Mouse (Mus musculus) embryonic facial prominence, embryonic 14.5 days (tissue): ENCODE results near the gene Enpep. TPM values are rescaled to one million over a fixed set of nuclear protein-coding genes. Genes with fewer than 3 reads are reported as not detected.
A peak's percentile ranks its signal among the peaks of the same experiment; 100 is the strongest.

Experiments
- ATAC-seq: fragments of 200-750 bp; cut with Nextera tagmentation; 2 replicates; pipeline ENCODE4 v1.8.0; 2017; ENCODE audit warnings: low read depth, moderate number of reproducible peaks, moderate TSS enrichment
- DNase-seq: peaks from one replicate; pipeline ENCODE4 v3.0.0-alpha.2; 2015; ENCODE audit warnings: low spot score
- H3K27ac ChIP-seq: fragments of 300-500 bp; sonication (generic); replicated peaks from 2 replicates; pipeline ENCODE4 v1.5.1; 2014; ENCODE audit warnings: low read depth, mild to moderate bottlenecking, low read length, moderate library complexity
- H3K27me3 ChIP-seq: fragments of 300-500 bp; sonication (generic); replicated peaks from 2 replicates; pipeline ENCODE4 v1.6.1; 2014; ENCODE audit warnings: low read length; ENCODE audit not compliant: control insufficient read depth, insufficient read depth
- H3K36me3 ChIP-seq: fragments of 300-500 bp; sonication (generic); 2 replicates; pipeline ENCODE4 v1.6.1; 2014; ENCODE audit warnings: low read length, mixed read lengths; ENCODE audit not compliant: control insufficient read depth, insufficient read depth
- H3K4me1 ChIP-seq: fragments of 300-500 bp; sonication (generic); 2 replicates; pipeline ENCODE4 v1.6.1; 2014; ENCODE audit warnings: antibody characterized with exemption, low read length; ENCODE audit not compliant: control insufficient read depth, insufficient read depth
- H3K4me2 ChIP-seq: fragments of 300-500 bp; sonication (generic); 2 replicates; pipeline ENCODE4 v1.6.1; 2014; ENCODE audit warnings: low read depth, mild to moderate bottlenecking, low read length, moderate library complexity, mixed read lengths
- H3K4me3 ChIP-seq: fragments of 300-500 bp; sonication (generic); 2 replicates; pipeline ENCODE4 v1.5.1; 2014; ENCODE audit warnings: low read depth, mild to moderate bottlenecking, low read length
- H3K9ac ChIP-seq: fragments of 300-500 bp; sonication (generic); 2 replicates; pipeline ENCODE4 v1.6.1; 2014; ENCODE audit warnings: low read depth, mild to moderate bottlenecking, low read length, moderate library complexity, mixed read lengths
- H3K9me3 ChIP-seq: fragments of 300-500 bp; sonication (generic); 2 replicates; pipeline ENCODE4 v1.6.1; 2016; ENCODE audit warnings: low read length; ENCODE audit not compliant: control insufficient read depth
- WGBS: fragments of 180-500 bp; shearing (Covaris S2); extraction: QIAGEN DNeasy Blood & Tissue Kit; methylation state at CpG from one replicate; pipeline ENCODE4 v1.1.7; 2014; 5-methylcytosine and 5-hydroxymethylcytosine counted together
- polyA plus RNA-seq: library from polyadenylated mRNA; unstranded; fragments of >200 nt; fragmentation: Nextera tagmentation; extraction: Ambion mirVana; gene quantifications from 2 replicates; pipeline ENCODE4 v1.2.1, GENCODE M21; 2014

The Enpep gene
- polyA plus RNA-seq, 1 experiment from 2014 or later, result 10.5 TPM

DNA sequence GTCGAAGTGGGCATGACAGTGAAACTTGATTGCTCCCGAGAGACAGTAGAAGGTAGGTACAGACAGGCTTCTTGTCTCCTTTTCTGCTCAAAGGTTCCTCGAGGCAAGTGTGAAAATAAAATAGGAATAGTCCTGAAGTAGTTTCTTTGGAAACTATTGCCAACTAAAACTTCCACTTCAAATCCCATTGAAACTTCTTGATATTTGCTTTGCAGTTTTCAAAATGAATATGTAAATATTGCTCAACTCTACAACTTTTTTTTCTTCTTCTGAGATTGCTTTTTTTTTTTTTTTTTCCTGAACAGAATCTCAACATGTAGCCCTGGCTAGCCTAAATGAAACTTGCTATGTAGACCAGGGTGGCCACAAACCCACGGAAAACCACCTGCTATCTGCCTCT is 21.4 kb upstream of the Enpep start:
- H3K9me3 ChIP-seq, result no peaks in the 10 kb centered on the region
- H3K4me1 ChIP-seq, result no peaks in the 10 kb centered on the region
- H3K36me3 ChIP-seq, result no peaks in the 10 kb centered on the region
- ATAC-seq, result no peak
- WGBS, result 80% methylated on average over 4 of the region's 4 CpGs
- H3K27ac ChIP-seq, result no peak overlapping the region
- no peak for DNase-seq
- H3K4me2 ChIP-seq, result no peak overlapping the region
- no peak overlapping the region for H3K9ac ChIP-seq
- no peaks in the 10 kb centered on the region for H3K27me3 ChIP-seq
- no peak overlapping the region for H3K4me3 ChIP-seq

DNA sequence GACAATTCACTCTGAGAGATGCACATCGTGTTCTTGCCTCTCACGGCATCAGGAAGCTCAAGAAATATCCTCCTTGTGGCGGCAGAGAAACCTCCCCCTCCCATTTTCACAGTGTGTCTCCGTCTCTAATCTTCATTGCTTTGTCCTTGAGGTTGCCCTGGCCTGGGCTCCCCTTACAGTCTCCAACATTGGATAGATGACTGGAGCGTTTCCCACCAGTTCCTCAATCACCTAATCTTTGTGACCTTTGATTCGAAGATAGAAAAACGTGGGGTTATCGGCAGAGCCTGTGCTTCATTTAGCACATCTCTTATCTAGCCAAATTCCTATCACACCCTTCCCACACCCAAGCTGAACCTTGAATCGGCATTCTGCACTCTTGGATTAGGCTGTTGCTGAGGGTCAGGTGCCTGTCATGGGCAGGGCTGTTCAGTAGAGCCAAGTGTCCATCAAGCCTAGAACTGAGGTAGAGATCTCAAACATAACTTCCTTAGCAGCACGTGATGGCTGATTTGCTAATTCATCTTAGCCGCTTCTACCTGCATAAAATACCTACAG is 18.9 kb upstream of the Enpep start:
- no peaks in the 10 kb centered on the region for H3K27me3 ChIP-seq
- H3K27ac ChIP-seq, result no peak overlapping the region
- H3K4me3 ChIP-seq, result no peak overlapping the region
- no peak overlapping the region for H3K9ac ChIP-seq
- no peak for ATAC-seq
- no peak for DNase-seq
- no peaks in the 10 kb centered on the region for H3K4me1 ChIP-seq
- no peaks in the 10 kb centered on the region for H3K36me3 ChIP-seq
- no peaks in the 10 kb centered on the region for H3K9me3 ChIP-seq
- no peak overlapping the region for H3K4me2 ChIP-seq
- 75% methylated on average over 11 of the region's 11 CpGs for WGBS

DNA sequence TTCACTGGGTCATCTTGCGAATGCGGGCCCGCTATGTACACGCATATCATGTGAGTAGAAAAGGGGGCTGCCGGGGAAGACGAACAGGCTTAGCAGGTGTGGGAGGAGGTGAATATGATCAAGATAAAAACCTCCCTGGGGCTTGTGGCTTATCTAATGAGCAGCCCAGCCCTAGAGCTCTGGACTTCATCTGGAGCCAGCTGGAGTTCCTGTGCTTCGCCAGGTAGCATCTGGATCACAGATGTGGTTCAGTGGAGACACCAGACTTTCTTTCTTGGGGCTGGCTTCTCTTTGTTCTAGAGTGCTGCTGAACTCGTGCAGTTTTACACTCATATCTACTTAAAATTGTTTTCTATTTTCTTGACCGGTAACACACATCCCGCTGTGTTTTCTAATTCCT is 14.8 kb upstream of the Enpep start:
- Histone ChIP-seq H3K9ac (no peak overlapping the region), H3K4me3 (no peak overlapping the region), H3K27ac (no peak overlapping the region), H3K4me1 (no peaks in the 10 kb centered on the region), H3K4me2 (no peak overlapping the region), H3K36me3 (no peaks in the 10 kb centered on the region), H3K27me3 (no peaks in the 10 kb centered on the region), H3K9me3 (no peaks in the 10 kb centered on the region)
- no peak for ATAC-seq
- DNase-seq, result no peak
- WGBS, result 66% methylated on average over 10 of the region's 10 CpGs

DNA sequence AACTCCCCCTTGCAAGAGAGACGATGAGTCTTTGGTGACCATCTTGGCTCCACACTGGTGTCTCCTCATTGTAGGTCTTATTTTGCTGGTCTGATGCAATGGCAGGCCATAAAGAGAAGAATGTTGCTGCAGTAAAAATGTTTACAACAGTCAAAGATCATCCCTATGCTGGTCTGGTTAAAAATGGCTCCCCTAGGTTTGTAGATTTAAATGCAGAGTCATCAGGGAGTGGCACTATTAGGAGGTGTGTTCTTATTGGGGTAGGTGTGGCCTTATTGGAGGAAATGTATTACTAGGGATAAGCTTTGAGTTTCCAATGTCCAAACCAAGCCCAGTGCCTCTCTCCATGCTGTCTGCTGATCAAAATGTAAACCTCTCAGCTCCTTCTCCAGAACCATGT is 10.2 kb upstream of the Enpep start:
- no peak for DNase-seq
- H3K27me3 ChIP-seq, result no peaks in the 10 kb centered on the region
- ATAC-seq, result no peak
- H3K4me3 ChIP-seq, result no peak overlapping the region
- peaks cover 8% of the 10 kb centered on the region; the same call in 1 of the 2 replicates for H3K4me1 ChIP-seq
- no peak overlapping the region for H3K4me2 ChIP-seq
- H3K9ac ChIP-seq, result no peak overlapping the region
- no peaks in the 10 kb centered on the region for H3K9me3 ChIP-seq
- WGBS, result 89% methylated on average over 1 of the region's 1 CpGs
- H3K36me3 ChIP-seq, result no peaks in the 10 kb centered on the region
- H3K27ac ChIP-seq, result no peak overlapping the region

DNA sequence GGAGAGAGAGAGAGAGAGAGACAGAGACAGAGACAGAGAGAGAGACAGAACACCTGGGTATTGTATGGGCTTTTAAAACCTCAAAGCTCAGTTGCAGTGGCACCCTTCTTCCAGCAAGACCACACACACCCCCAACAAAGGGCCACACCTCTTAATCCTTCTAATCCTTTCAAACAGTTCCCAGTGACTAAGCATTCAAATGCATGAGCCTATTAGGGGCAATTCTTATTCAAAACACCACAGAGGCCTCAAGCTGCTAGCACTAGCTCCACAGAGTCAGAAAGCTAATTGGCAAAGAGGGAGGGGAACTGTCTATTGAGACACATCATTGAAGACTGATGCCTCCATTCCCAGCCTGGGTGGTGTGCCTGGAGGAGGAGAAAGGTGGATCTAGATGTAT is 8.5 kb upstream of the Enpep start:
- Histone ChIP-seq H3K27ac (no peak overlapping the region), H3K9ac (no peak overlapping the region), H3K9me3 (no peaks in the 10 kb centered on the region), H3K36me3 (no peaks in the 10 kb centered on the region), H3K4me1 (peaks cover 8% of the 10 kb centered on the region; the same call in 1 of the 2 replicates), H3K4me2 (no peak overlapping the region), H3K4me3 (no peak overlapping the region), H3K27me3 (no peaks in the 10 kb centered on the region)
- no peak for ATAC-seq
- DNase-seq, result no peak

DNA sequence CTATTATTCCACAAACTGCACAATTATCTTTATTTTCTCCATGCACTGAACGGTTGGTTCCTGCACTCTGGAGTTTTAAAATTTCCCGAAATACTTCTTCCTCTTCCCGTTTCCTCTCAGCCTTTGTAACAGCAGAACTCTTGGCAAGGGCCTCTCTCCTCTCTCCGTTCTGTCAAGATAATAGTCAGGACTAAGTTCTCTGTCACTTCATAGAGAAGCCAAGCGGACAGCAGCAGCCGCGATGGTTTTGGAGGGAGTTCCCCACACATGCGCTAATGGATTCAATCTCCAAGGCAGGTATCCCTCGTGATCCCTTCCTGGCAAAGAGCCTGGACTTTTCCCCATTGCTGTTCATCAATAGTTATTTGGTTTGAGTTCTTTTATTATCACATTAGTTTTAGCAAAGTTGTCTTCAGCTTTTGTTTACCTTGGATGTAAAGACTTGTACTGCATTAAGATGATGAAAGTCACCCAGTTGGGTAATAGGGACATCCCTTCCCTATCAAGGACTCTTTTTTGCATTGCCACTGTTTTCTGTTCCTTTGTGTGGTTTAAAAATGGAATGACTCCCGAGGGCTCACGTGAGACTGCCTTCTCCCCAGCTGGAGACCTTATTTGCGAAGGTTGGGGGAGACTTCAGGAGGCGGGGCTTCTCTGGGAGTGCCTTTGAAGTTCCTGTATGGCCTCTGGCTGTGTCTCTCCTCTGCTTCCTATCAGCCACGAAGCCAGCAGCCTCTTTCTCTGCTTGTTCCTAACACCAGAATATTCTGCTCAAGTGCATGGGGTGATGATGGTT is 6.0 kb upstream of the Enpep start:
- Histone ChIP-seq H3K9me3 (no peaks in the 10 kb centered on the region), H3K4me2 (no peak overlapping the region; the same call in 1 of the 2 replicates), H3K4me3 (no peak overlapping the region), H3K9ac (no peak overlapping the region), H3K36me3 (no peaks in the 10 kb centered on the region), H3K27me3 (no peaks in the 10 kb centered on the region), H3K4me1 (peaks cover 8% of the 10 kb centered on the region; the same call in 1 of the 2 replicates), H3K27ac (no peak overlapping the region; the same call in 1 of the 2 replicates)
- WGBS, result 31% methylated on average over 14 of the region's 14 CpGs
- peak; percentile 55 for DNase-seq
- ATAC-seq, result peak; percentile 60

DNA sequence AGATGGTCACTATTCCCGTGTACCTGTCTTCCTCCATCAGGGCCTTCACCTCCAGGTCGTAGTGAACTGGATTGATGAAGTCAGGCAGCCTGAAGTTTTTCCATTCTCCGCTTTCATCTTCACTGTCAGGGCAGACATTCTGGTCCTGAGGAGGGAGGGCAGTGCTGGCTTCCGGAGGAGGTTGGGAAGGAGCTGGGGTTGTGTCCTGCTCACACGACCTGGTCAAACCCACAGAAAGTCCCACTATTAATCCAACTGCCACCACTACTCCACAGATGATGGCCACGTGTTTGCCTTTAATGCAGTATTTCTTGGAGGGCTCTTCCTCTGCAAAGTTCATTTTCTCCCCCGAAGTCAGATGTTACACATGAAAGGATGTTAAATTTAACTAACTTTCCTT is 378 bp downstream of the Enpep start:
- H3K4me3 ChIP-seq, result peak overlapping the region; percentile 28
- peak overlapping the region; percentile 48 for H3K4me2 ChIP-seq
- no peaks in the 10 kb centered on the region for H3K36me3 ChIP-seq
- peak overlapping the region; percentile 26; the same call in 1 of the 2 replicates for H3K9ac ChIP-seq
- 56% methylated on average over 7 of the region's 7 CpGs for WGBS
- H3K4me1 ChIP-seq, result 0 out of 2 replicates have a peak, but pooled peaks cover 6% of the 10 kb centered on the region
- H3K27ac ChIP-seq, result 0 out of 2 replicates have a peak overlapping the region, but pooled peaks have one; percentile 35
- no peaks in the 10 kb centered on the region for H3K9me3 ChIP-seq
- DNase-seq (no peak), ATAC-seq (no peak)
- H3K27me3 ChIP-seq, result no peaks in the 10 kb centered on the region

DNA sequence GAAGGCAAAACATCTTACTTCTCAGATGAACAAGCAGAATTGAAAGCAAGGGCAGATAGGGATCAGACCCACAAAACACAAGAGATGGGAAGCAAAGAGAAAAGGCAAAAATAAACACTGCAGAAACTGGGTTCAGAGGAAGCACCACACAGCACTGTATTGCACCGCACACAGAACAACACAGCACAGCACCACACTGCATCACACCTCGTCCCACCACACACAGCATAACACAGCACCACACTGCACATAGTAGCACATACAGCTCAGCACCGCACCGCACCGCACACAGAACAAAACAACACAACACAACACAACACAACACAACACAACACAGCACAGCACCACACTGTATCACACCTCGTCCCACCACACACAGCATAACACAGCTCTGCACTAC is 1.1 kb downstream of the Enpep start:
- Histone ChIP-seq H3K36me3 (no peaks in the 10 kb centered on the region), H3K4me2 (peak overlapping the region; percentile 48), H3K4me3 (peak overlapping the region; percentile 28), H3K9ac (peak overlapping the region; percentile 0; the same call in 1 of the 2 replicates), H3K27me3 (no peaks in the 10 kb centered on the region), H3K4me1 (0 out of 2 replicates have a peak, but pooled peaks cover 6% of the 10 kb centered on the region), H3K27ac (no peak overlapping the region), H3K9me3 (no peaks in the 10 kb centered on the region)
- 95% methylated on average over 6 of the region's 6 CpGs for WGBS
- no peak for DNase-seq
- no peak for ATAC-seq
